Mouse (Mus musculus): ENCODE data around the gene Ndufa8. TPM values are rescaled to one million over a fixed set of nuclear protein-coding genes. Genes with fewer than 3 reads are reported as not detected.
A peak's percentile ranks its signal among the peaks of the same experiment; 100 is the strongest.

Gene Ndufa8
- polyA plus RNA-seq, 2 experiments, result 56.1 to 128 TPM

DNA sequence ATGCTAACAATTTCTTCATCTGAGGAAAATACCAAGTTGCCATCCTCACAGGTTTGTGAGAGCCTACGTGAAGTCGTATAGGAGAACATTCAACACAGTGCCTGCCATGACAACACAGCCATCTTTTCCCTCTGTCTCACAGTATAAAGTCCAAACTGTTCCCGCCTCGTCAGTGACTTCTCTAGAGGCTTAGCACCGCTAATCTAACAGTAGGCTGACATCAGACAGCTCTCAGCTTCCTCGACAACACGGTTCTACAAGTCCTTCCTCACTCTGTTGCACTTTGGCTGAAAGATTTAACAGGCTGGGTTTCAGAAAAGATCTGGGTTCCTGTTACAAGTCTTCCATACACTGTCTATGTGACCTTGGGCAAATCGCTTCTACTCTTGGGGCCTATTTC lies 1.0 kb downstream of the Ndufa8 start:
- TF ChIP-seq CTCF (IDR thresholded peaks at IDR 0.05; ENCODE audit: low read depth) (no peak), EP300 (IDR thresholded peaks at IDR 0.05; ENCODE audit: low read depth) (no peak)
- H3K4me1 ChIP-seq (replicated peaks; ENCODE audit: control insufficient read depth in 2 of 2, insufficient read depth in 2 of 2, low read length in 1 of 2), result peaks cover 7 to 9% of the 10 kb centered on the region in 2 experiments
- H3K27me3 ChIP-seq (ENCODE audit: control insufficient read depth, insufficient read depth, low read length), result no peaks in the 10 kb centered on the region
- no peak for ATAC-seq (ENCODE audit: insufficient read depth)
- no peak overlapping the region for H3K27ac ChIP-seq
- peak overlapping the region; percentile 81 for H3K4me2 ChIP-seq (ENCODE audit: low read depth)
- DNase-seq (ENCODE audit: low read depth in 3 of 3, low spot score in 3 of 3), result peak in 1 of 3 experiments; percentile 13
- no peaks in the 10 kb centered on the region for H3K9me3 ChIP-seq (ENCODE audit: control insufficient read depth, low read length)
- peak overlapping the region; percentile 81 for H3K9ac ChIP-seq (replicated peaks)
- 29% methylated on average over 8 of the region's 8 CpGs for WGBS (ENCODE audit: insufficient replicate concordance)
- H3K4me3 ChIP-seq (ENCODE audit: insufficient read depth in 1 of 2, low read depth in 2 of 2, low read length in 2 of 2), result peak overlapping the region; percentile 65 to 88
- H3K36me3 ChIP-seq (replicated peaks; ENCODE audit: control insufficient read depth, insufficient read depth, low read depth), result no peaks in the 10 kb centered on the region; the same call in none of the 2 replicates

DNA sequence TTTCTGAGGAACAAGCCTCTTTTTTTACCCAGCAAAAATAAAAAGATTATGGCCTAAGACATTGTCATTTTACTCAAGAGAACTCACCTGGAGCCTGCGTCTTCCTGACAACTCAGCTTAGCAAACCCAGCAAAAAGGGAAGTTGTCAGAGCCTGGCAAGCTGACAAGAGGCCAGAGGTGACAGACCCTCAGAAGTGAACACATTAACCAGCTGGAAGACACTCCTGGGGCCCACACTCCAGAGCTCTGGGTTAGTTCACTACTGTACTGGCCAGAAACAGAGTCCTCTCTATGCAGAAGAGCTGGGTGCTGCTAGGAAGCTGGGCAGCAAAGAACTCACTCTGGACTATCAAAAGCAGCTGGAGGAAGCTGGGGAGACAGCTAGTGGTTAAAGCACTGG lies 8.3 kb downstream of the Ndufa8 start:
- no peaks in the 10 kb centered on the region; a peak in 1 of 4 replicates for H3K4me1 ChIP-seq (replicated peaks; ENCODE audit: control insufficient read depth in 2 of 2, insufficient read depth in 2 of 2, low read length in 1 of 2)
- H3K9ac ChIP-seq (replicated peaks), result no peak overlapping the region
- no peak overlapping the region for H3K4me2 ChIP-seq (ENCODE audit: low read depth)
- 36% methylated on average over 1 of the region's 1 CpGs for WGBS (ENCODE audit: insufficient replicate concordance)
- TF ChIP-seq CTCF (IDR thresholded peaks at IDR 0.05; ENCODE audit: low read depth) (no peak), EP300 (IDR thresholded peaks at IDR 0.05; ENCODE audit: low read depth) (no peak)
- H3K9me3 ChIP-seq (ENCODE audit: control insufficient read depth, low read length), result no peaks in the 10 kb centered on the region
- DNase-seq (ENCODE audit: low read depth in 3 of 3, low spot score in 3 of 3), result no peak
- H3K27me3 ChIP-seq (ENCODE audit: control insufficient read depth, insufficient read depth, low read length), result no peaks in the 10 kb centered on the region
- no peak overlapping the region for H3K4me3 ChIP-seq (ENCODE audit: insufficient read depth in 1 of 2, low read depth in 2 of 2, low read length in 2 of 2)
- no peak for ATAC-seq (ENCODE audit: insufficient read depth)
- H3K27ac ChIP-seq, result no peak overlapping the region
- peaks cover 6% of the 10 kb centered on the region for H3K36me3 ChIP-seq (replicated peaks; ENCODE audit: control insufficient read depth, insufficient read depth, low read depth)

DNA sequence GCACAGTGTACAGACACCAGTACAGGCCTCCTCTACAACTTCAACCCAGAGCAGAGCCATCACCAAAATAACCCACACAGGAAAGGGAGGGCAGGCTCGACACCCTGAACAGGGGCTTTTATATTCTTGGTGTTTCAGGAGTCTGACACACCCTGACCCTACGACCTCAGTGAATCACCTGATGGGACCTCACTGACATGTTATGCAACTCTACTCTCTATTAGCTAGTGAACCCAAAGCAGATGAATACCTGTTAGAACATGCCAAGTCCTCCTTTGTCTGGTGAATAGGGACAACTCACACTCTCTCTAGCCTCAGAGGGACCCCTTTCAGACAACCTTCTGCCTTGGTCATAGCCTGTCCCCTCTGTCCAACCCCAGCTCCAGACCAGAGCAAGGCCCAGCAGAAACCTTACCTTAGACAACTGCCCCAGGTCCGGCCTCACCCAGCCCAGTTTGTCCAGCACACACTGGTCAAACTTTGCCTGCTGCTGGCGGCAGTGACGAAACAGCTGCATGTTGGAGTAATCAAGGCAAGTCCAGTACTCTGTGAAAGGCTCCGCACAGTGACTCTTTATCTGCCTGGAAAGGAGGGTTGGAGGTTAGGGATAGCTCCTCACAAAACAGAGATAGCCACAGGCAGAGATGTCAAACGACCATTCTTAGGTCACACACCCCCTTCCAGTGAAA lies 9.8 kb downstream of the Ndufa8 start:
- H3K27me3 ChIP-seq (ENCODE audit: control insufficient read depth, insufficient read depth, low read length), result no peaks in the 10 kb centered on the region
- H3K4me3 ChIP-seq (ENCODE audit: insufficient read depth in 1 of 2, low read depth in 2 of 2, low read length in 2 of 2), result no peak overlapping the region
- H3K9me3 ChIP-seq (ENCODE audit: control insufficient read depth, low read length), result no peaks in the 10 kb centered on the region
- H3K27ac ChIP-seq, result no peak overlapping the region
- ATAC-seq (ENCODE audit: insufficient read depth) (peak; percentile 48; the same call in 1 of the 2 replicates), DNase-seq (ENCODE audit: low read depth in 3 of 3, low spot score in 3 of 3) (no peak)
- 60% methylated on average over 7 of the region's 7 CpGs for WGBS (ENCODE audit: insufficient replicate concordance)
- no peak overlapping the region for H3K9ac ChIP-seq (replicated peaks)
- no peak overlapping the region for H3K4me2 ChIP-seq (ENCODE audit: low read depth)
- H3K4me1 ChIP-seq (replicated peaks; ENCODE audit: control insufficient read depth in 2 of 2, insufficient read depth in 2 of 2, low read length in 1 of 2), result no peaks in the 10 kb centered on the region; a peak in 1 of 4 replicates
- TF ChIP-seq CTCF (IDR thresholded peaks at IDR 0.05; ENCODE audit: low read depth), result no peak
- TF ChIP-seq EP300 (IDR thresholded peaks at IDR 0.05; ENCODE audit: low read depth), result no peak
- H3K36me3 ChIP-seq (replicated peaks; ENCODE audit: control insufficient read depth, insufficient read depth, low read depth), result peaks cover 6% of the 10 kb centered on the region

DNA sequence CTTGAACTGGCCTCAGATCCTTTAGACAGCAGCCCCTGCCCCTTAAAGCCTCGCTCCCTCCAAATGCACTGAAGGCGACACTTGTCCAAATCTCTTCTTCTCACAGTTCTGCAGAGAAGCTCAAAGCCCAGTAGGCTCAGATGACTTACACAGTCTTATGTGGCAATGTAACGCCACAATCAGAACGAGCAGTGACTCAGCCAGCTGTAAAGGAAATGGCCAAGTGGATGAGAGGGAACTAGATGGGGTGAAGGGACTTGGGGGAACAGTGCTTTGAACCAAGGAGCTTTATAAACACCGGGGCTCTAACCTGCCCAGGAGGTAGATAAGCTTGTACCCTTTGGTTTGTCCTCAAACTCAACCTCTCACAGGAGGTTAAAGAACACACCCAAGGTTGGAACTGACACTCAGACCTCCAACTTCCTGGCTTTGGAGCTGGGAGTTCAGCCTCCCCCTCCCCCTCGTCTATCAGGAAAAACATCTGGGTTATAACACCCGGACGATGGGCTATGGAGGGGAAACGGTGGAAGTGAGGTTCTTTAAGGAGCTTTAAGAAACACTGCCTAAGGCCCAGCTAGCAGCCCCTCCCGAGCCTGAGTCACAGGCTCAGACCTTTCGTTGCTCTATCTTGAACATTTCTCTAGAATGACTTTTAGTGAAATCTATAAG lies 13.7 kb downstream of the Ndufa8 start:
- H3K4me2 ChIP-seq (ENCODE audit: low read depth), result no peak overlapping the region
- no peak overlapping the region for H3K27ac ChIP-seq
- WGBS (ENCODE audit: insufficient replicate concordance), result 20% methylated on average over 11 of the region's 11 CpGs
- H3K4me3 ChIP-seq (ENCODE audit: insufficient read depth in 1 of 2, low read depth in 2 of 2, low read length in 2 of 2), result no peak overlapping the region
- H3K27me3 ChIP-seq (ENCODE audit: control insufficient read depth, insufficient read depth, low read length), result no peaks in the 10 kb centered on the region
- H3K9ac ChIP-seq (replicated peaks), result no peak overlapping the region
- no peaks in the 10 kb centered on the region for H3K9me3 ChIP-seq (ENCODE audit: control insufficient read depth, low read length)
- no peaks in the 10 kb centered on the region for H3K4me1 ChIP-seq (replicated peaks; ENCODE audit: control insufficient read depth in 2 of 2, insufficient read depth in 2 of 2, low read length in 1 of 2)
- no peak for TF ChIP-seq CTCF (IDR thresholded peaks at IDR 0.05; ENCODE audit: low read depth)
- no peak for TF ChIP-seq EP300 (IDR thresholded peaks at IDR 0.05; ENCODE audit: low read depth)
- no peak for DNase-seq (ENCODE audit: low read depth in 3 of 3, low spot score in 3 of 3)
- no peak for ATAC-seq (ENCODE audit: insufficient read depth)
- H3K36me3 ChIP-seq (replicated peaks; ENCODE audit: control insufficient read depth, insufficient read depth, low read depth), result peaks cover 6% of the 10 kb centered on the region

DNA sequence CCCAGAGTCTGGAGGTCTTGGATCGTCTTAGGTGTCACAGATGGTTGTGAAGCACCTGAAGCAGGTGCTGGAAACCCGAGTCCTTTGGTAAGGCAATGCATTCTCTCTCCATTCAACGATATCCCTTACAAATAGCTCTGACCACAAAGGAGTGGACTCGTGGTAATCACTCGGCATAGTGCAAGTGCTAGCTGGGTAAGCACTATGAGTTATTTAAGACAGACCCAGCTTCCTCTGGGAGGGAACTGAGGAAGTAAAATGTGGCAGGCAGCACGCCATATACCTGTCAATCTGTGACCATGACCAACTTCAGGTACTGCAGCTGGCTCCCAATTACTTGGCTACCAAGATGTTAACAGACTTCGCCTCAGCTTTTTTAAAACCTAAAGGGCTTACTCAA lies 14.3 kb downstream of the Ndufa8 start:
- Histone ChIP-seq H3K36me3 (replicated peaks; ENCODE audit: control insufficient read depth, insufficient read depth, low read depth) (peaks cover 6% of the 10 kb centered on the region), H3K4me1 (replicated peaks; ENCODE audit: control insufficient read depth in 2 of 2, insufficient read depth in 2 of 2, low read length in 1 of 2) (no peaks in the 10 kb centered on the region)
- 47% methylated on average over 7 of the region's 7 CpGs for WGBS (ENCODE audit: insufficient replicate concordance)

More for the DNA sequence above, 14.3 kb downstream of the Ndufa8 start:
- H3K9me3 ChIP-seq (ENCODE audit: control insufficient read depth, low read length), result no peaks in the 10 kb centered on the region
- ATAC-seq (ENCODE audit: insufficient read depth) (no peak), DNase-seq (ENCODE audit: low read depth in 3 of 3, low spot score in 3 of 3) (no peak)
- no peak overlapping the region for H3K4me2 ChIP-seq (ENCODE audit: low read depth)
- no peak for TF ChIP-seq CTCF (IDR thresholded peaks at IDR 0.05; ENCODE audit: low read depth)
- H3K27ac ChIP-seq, result no peak overlapping the region
- H3K9ac ChIP-seq (replicated peaks), result no peak overlapping the region
- no peak overlapping the region for H3K4me3 ChIP-seq (ENCODE audit: insufficient read depth in 1 of 2, low read depth in 2 of 2, low read length in 2 of 2)
- H3K27me3 ChIP-seq (ENCODE audit: control insufficient read depth, insufficient read depth, low read length), result no peaks in the 10 kb centered on the region

Measured in liver, embryonic 14.5 days (tissue).